Mouse (Mus musculus): Measurements from ENCODE around the gene 4930469K13Rik. TPM values are rescaled to one million over a fixed set of nuclear protein-coding genes. Genes with fewer than 3 reads are reported as not detected.

Gene 4930469K13Rik
- polyA plus RNA-seq, 1 experiment from 2014 or later, result not detected

- Histone ChIP-seq H3K4me3 (ENCODE audit: low read depth, low read length) (no peak overlapping the region), H3K27ac (ENCODE audit: low read depth) (no peak overlapping the region), H3K27me3 (ENCODE audit: insufficient read depth, low read length) (no peaks in the 10 kb centered on the region), H3K4me1 (ENCODE audit: insufficient read depth) (no peaks in the 10 kb centered on the region), H3K4me2 (ENCODE audit: low read depth, low read length) (no peak overlapping the region), H3K36me3 (replicated peaks; ENCODE audit: insufficient read depth, low read length) (no peaks in the 10 kb centered on the region), H3K9ac (replicated peaks) (no peak overlapping the region), H3K9me3 (ENCODE audit: low read length) (no peaks in the 10 kb centered on the region)
- ATAC-seq, result no peak
- WGBS (ENCODE audit: insufficient replicate concordance), result 34% methylated on average over 7 of the region's 7 CpGs
- DNase-seq, result no peak
- no peak for TF ChIP-seq CTCF (IDR thresholded peaks at IDR 0.05; ENCODE audit: low read depth)
- no peak for TF ChIP-seq EP300 (IDR thresholded peaks at IDR 0.05; ENCODE audit: low read depth)
Observed at GRCm38 (mm10) chr11:33962178-33962577, 136.2 kb downstream of the 4930469K13Rik start.

GRCm38 (mm10) chr11:33958713-33959112 lies 139.6 kb downstream of the 4930469K13Rik start:
- Histone ChIP-seq H3K4me1 (ENCODE audit: insufficient read depth) (no peaks in the 10 kb centered on the region), H3K9ac (replicated peaks) (no peak overlapping the region), H3K27ac (ENCODE audit: low read depth) (no peak overlapping the region), H3K4me3 (ENCODE audit: low read depth, low read length) (no peak overlapping the region), H3K27me3 (ENCODE audit: insufficient read depth, low read length) (no peaks in the 10 kb centered on the region), H3K36me3 (replicated peaks; ENCODE audit: insufficient read depth, low read length) (no peaks in the 10 kb centered on the region), H3K4me2 (ENCODE audit: low read depth, low read length) (no peak overlapping the region), H3K9me3 (ENCODE audit: low read length) (no peaks in the 10 kb centered on the region)
- DNase-seq, result peak; percentile 57
- no peak for TF ChIP-seq EP300 (IDR thresholded peaks at IDR 0.05; ENCODE audit: low read depth)
- peak; percentile 67 for TF ChIP-seq CTCF (IDR thresholded peaks at IDR 0.05; ENCODE audit: low read depth)
- no peak for ATAC-seq
- 65% methylated on average over 8 of the region's 8 CpGs for WGBS (ENCODE audit: insufficient replicate concordance)

DNA sequence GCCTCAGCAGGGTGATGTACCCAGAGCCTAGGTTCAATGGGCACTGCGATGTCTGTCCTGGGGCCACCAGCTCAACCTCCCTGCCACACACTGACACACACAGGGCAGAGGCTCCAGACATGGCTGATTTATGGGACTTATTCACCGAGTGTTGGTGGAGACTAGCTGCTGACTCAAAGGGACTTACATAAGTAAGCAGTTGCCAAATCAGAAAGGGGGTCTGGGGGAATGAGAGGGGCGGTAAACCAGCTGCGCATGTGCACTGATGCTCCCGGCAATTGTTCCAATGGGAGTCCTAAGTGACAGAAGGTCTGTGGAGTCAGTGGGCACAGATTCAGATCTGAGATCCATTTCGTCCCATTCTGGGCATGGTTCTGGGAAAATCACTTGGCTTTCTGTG lies 140.8 kb downstream of the 4930469K13Rik start:
- no peaks in the 10 kb centered on the region for H3K4me1 ChIP-seq (ENCODE audit: insufficient read depth)
- no peaks in the 10 kb centered on the region for H3K27me3 ChIP-seq (ENCODE audit: insufficient read depth, low read length)
- no peak overlapping the region for H3K4me2 ChIP-seq (ENCODE audit: low read depth, low read length)
- no peak overlapping the region for H3K27ac ChIP-seq (ENCODE audit: low read depth)
- no peak for TF ChIP-seq EP300 (IDR thresholded peaks at IDR 0.05; ENCODE audit: low read depth)
- TF ChIP-seq CTCF (IDR thresholded peaks at IDR 0.05; ENCODE audit: low read depth), result no peak
- no peak overlapping the region for H3K4me3 ChIP-seq (ENCODE audit: low read depth, low read length)
- H3K9ac ChIP-seq (replicated peaks), result no peak overlapping the region
- DNase-seq (no peak), ATAC-seq (no peak)
- no peaks in the 10 kb centered on the region for H3K9me3 ChIP-seq (ENCODE audit: low read length)
- H3K36me3 ChIP-seq (replicated peaks; ENCODE audit: insufficient read depth, low read length), result no peaks in the 10 kb centered on the region
- WGBS (ENCODE audit: insufficient replicate concordance), result 79% methylated on average over 6 of the region's 6 CpGs

DNA sequence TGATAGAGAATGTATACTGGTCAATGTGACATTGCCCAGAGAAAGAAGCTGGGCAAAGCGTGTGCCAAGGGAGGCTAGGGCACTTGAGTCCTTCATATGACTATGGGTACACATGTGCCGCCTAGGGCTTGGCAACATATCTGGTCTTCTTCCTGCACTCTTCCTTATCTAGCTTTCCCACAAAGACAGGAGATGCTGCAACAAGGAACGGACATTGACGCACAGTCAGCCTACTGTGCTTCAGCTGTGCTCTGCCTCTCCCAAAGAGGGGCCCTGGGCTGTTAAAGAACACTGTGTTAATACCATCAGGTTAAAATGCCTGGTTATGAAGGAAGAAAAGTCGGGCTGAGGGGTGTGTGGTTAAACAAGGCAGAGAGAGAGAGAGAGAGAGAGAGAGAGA lies 141.7 kb downstream of the 4930469K13Rik start:
- Histone ChIP-seq H3K4me1 (ENCODE audit: insufficient read depth) (no peaks in the 10 kb centered on the region), H3K27me3 (ENCODE audit: insufficient read depth, low read length) (no peaks in the 10 kb centered on the region), H3K4me2 (ENCODE audit: low read depth, low read length) (no peak overlapping the region), H3K27ac (ENCODE audit: low read depth) (no peak overlapping the region), H3K36me3 (replicated peaks; ENCODE audit: insufficient read depth, low read length) (no peaks in the 10 kb centered on the region), H3K9ac (replicated peaks) (no peak overlapping the region), H3K9me3 (ENCODE audit: low read length) (no peaks in the 10 kb centered on the region), H3K4me3 (ENCODE audit: low read depth, low read length) (no peak overlapping the region)
- no peak for ATAC-seq
- TF ChIP-seq EP300 (IDR thresholded peaks at IDR 0.05; ENCODE audit: low read depth), result no peak
- no peak for TF ChIP-seq CTCF (IDR thresholded peaks at IDR 0.05; ENCODE audit: low read depth)
- 65% methylated on average over 5 of the region's 5 CpGs for WGBS (ENCODE audit: insufficient replicate concordance)
- DNase-seq, result no peak

GRCm38 (mm10) chr11:33955982-33956381 lies 142.4 kb downstream of the 4930469K13Rik start:
- Histone ChIP-seq H3K36me3 (replicated peaks; ENCODE audit: insufficient read depth, low read length) (no peaks in the 10 kb centered on the region), H3K9me3 (ENCODE audit: low read length) (no peaks in the 10 kb centered on the region), H3K4me2 (ENCODE audit: low read depth, low read length) (no peak overlapping the region), H3K9ac (replicated peaks) (no peak overlapping the region), H3K27ac (ENCODE audit: low read depth) (no peak overlapping the region), H3K4me1 (ENCODE audit: insufficient read depth) (no peaks in the 10 kb centered on the region), H3K4me3 (ENCODE audit: low read depth, low read length) (no peak overlapping the region), H3K27me3 (ENCODE audit: insufficient read depth, low read length) (no peaks in the 10 kb centered on the region)
- no peak for DNase-seq
- TF ChIP-seq EP300 (IDR thresholded peaks at IDR 0.05; ENCODE audit: low read depth), result no peak
- no peak for TF ChIP-seq CTCF (IDR thresholded peaks at IDR 0.05; ENCODE audit: low read depth)
- 74% methylated on average over 4 of the region's 4 CpGs for WGBS (ENCODE audit: insufficient replicate concordance)
- ATAC-seq, result no peak

- no peaks in the 10 kb centered on the region for H3K27me3 ChIP-seq (ENCODE audit: insufficient read depth, low read length)
- no peak overlapping the region for H3K9ac ChIP-seq (replicated peaks)
- WGBS (ENCODE audit: insufficient replicate concordance), result 66% methylated on average over 8 of the region's 8 CpGs
- TF ChIP-seq CTCF (IDR thresholded peaks at IDR 0.05; ENCODE audit: low read depth) (no peak), EP300 (IDR thresholded peaks at IDR 0.05; ENCODE audit: low read depth) (no peak)
- no peak for ATAC-seq
- no peaks in the 10 kb centered on the region for H3K9me3 ChIP-seq (ENCODE audit: low read length)
- H3K4me2 ChIP-seq (ENCODE audit: low read depth, low read length), result no peak overlapping the region
- H3K27ac ChIP-seq (ENCODE audit: low read depth), result no peak overlapping the region
- no peaks in the 10 kb centered on the region for H3K36me3 ChIP-seq (replicated peaks; ENCODE audit: insufficient read depth, low read length)
- no peak for DNase-seq
- no peak overlapping the region for H3K4me3 ChIP-seq (ENCODE audit: low read depth, low read length)
- no peaks in the 10 kb centered on the region for H3K4me1 ChIP-seq (ENCODE audit: insufficient read depth)
Observed at GRCm38 (mm10) chr11:33951684-33952625, 146.4 kb downstream of the 4930469K13Rik start.
